Mouse (Mus musculus): ENCODE measurements around the gene Zc3h7a. TPM values are rescaled to one million over a fixed set of nuclear protein-coding genes. Genes with fewer than 3 reads are reported as not detected.
"Not testable (repeated sequence)": the region's sequence is repeated elsewhere in the genome, so short reads cannot be mapped to it uniquely, and the experiment has no call there.

Zc3h7a gene
- polyA plus RNA-seq, 1 experiment from 2014 or later: 83.0 TPM

DNA sequence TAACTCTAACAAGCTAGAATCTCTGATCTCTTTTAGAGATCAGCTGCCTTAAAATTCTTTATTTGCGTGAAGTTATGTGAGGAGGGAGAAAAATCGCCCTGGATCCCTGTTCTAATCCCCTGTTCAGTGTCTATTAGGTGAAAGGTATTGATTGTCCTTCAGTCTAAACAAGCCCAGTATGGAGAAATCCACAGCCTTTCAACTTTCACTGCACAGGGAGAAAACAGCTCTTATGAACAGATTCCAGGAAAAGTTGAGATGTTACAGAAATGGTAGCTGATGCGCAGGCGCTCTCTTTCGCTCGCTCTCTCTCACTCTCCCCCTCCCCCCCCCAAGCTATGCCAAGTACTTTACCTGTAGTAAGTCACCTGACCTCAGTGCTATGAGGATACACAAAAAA is 4.5 kb downstream of the Zc3h7a start:
- Histone ChIP-seq H3K36me3 (ENCODE audit: control insufficient read depth, insufficient read depth, low read length) (no peaks in the 10 kb centered on the region), H3K9me3 (ENCODE audit: control insufficient read depth, low read length) (no peaks in the 10 kb centered on the region), H3K27ac (replicated peaks; ENCODE audit: low read depth, low read length) (no peak overlapping the region), H3K4me1 (ENCODE audit: control insufficient read depth, insufficient read depth, low read length) (no peaks in the 10 kb centered on the region; the same call in 1 of the 2 replicates), H3K4me3 (ENCODE audit: low read depth, low read length) (no peak overlapping the region), H3K27me3 (ENCODE audit: control insufficient read depth, insufficient read depth, low read length) (no peaks in the 10 kb centered on the region), H3K4me2 (ENCODE audit: low read depth, severe bottlenecking) (no peak overlapping the region), H3K9ac (ENCODE audit: low read length) (no peak overlapping the region)
- 88% methylated on average over 6 of the region's 6 CpGs for WGBS
- ATAC-seq (ENCODE audit: insufficient number of reproducible peaks, low FRiP score, low TSS enrichment, low read depth): no peak
- DNase-seq (ENCODE audit: low spot score): no peak

DNA sequence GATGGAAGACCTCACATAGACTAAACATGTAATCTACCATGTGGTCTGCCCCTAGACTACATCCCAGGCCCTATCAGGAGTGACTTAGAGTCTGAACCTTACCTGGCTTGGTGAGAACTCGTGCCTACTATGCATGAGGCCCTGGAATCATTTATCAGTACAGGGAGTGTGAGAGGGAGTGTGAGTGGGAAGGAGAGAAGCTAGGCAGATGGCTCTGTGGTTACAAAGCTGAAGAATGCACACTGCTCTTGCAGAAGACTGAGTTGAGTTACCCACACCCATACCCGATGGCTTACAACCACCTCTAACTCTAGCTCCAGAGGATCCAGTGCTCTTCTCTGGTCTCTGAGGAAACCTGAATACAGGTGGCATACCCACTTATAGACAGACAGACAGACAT is 9.8 kb downstream of the Zc3h7a start:
- Histone ChIP-seq H3K4me2 (ENCODE audit: low read depth, severe bottlenecking) (no peak overlapping the region), H3K9ac (ENCODE audit: low read length) (no peak overlapping the region), H3K27me3 (ENCODE audit: control insufficient read depth, insufficient read depth, low read length) (no peaks in the 10 kb centered on the region), H3K4me1 (ENCODE audit: control insufficient read depth, insufficient read depth, low read length) (no peaks in the 10 kb centered on the region), H3K27ac (replicated peaks; ENCODE audit: low read depth, low read length) (no peak overlapping the region), H3K36me3 (ENCODE audit: control insufficient read depth, insufficient read depth, low read length) (no peaks in the 10 kb centered on the region), H3K4me3 (ENCODE audit: low read depth, low read length) (no peak overlapping the region), H3K9me3 (ENCODE audit: control insufficient read depth, low read length) (no peaks in the 10 kb centered on the region)
- WGBS: 82% methylated on average over 2 of the region's 2 CpGs
- ATAC-seq (ENCODE audit: insufficient number of reproducible peaks, low FRiP score, low TSS enrichment, low read depth): no peak
- DNase-seq (ENCODE audit: low spot score): no peak

DNA sequence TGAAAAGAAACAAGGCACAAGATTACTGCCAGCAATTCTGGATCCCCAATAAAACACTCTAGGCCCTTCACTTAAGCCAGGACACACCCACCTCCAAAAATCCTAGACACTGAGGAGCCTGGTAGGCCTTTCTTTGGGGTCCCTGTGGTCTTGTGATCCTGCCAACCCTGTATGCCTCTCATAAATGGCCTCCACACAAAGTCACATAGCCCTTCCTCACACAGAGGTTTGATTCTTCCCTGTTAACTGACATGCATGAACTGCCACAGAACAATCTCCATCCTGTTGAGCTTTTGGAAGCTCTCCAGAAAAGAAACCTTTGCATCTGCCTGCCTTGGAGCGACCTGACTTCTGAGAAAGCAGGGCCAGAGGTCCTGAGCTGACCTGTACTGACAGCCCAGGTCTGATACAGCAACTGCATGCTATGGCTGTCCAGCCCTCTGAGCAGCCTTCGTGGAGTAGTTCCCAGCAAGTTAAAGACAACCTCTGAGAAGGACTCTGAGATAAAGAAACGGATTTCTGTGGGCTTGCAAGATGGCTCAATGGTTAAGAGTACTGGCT is 11.4 kb downstream of the Zc3h7a start:
- WGBS: 77% methylated on average over 3 of the region's 3 CpGs
- H3K9ac ChIP-seq (ENCODE audit: low read length): no peak overlapping the region
- H3K27me3 ChIP-seq (ENCODE audit: control insufficient read depth, insufficient read depth, low read length): no peaks in the 10 kb centered on the region
- DNase-seq (ENCODE audit: low spot score) (no peak), ATAC-seq (ENCODE audit: insufficient number of reproducible peaks, low FRiP score, low TSS enrichment, low read depth) (no peak)
- H3K4me2 ChIP-seq (ENCODE audit: low read depth, severe bottlenecking): no peak overlapping the region
- H3K36me3 ChIP-seq (ENCODE audit: control insufficient read depth, insufficient read depth, low read length): no peaks in the 10 kb centered on the region
- H3K9me3 ChIP-seq (ENCODE audit: control insufficient read depth, low read length): no peaks in the 10 kb centered on the region
- no peak overlapping the region for H3K27ac ChIP-seq (replicated peaks; ENCODE audit: low read depth, low read length)
- H3K4me1 ChIP-seq (ENCODE audit: control insufficient read depth, insufficient read depth, low read length): no peaks in the 10 kb centered on the region
- H3K4me3 ChIP-seq (ENCODE audit: low read depth, low read length): no peak overlapping the region

DNA sequence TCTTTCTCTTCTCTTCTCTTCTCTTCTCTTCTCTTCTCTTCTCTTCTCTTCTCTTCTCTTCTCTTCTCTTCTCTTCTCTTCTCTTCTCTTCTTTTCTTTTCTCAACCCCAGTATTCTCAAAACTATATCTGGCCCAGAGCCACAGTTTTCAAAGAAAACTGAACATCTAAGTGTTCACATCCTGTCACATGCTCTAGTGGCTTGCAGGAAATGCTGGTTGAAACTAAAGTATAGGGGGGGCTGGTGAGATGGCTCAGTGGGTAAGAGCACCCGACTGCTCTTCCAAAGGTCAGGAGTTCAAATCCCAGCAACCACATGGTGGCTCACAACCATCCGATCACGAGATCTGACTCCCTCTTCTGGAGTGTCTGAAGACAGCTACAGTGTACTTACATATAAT is 18.5 kb downstream of the Zc3h7a start:
- ATAC-seq (ENCODE audit: insufficient number of reproducible peaks, low FRiP score, low TSS enrichment, low read depth); H3K4me3 ChIP-seq (ENCODE audit: low read depth, low read length); H3K27me3 ChIP-seq (ENCODE audit: control insufficient read depth, insufficient read depth, low read length); H3K4me1 ChIP-seq (ENCODE audit: control insufficient read depth, insufficient read depth, low read length); H3K27ac ChIP-seq (replicated peaks; ENCODE audit: low read depth, low read length); H3K9ac ChIP-seq (ENCODE audit: low read length); DNase-seq (ENCODE audit: low spot score); H3K9me3 ChIP-seq (ENCODE audit: control insufficient read depth, low read length); H3K4me2 ChIP-seq (ENCODE audit: low read depth, severe bottlenecking): not testable (repeated sequence)
- WGBS: 68% methylated on average over 1 of the region's 3 CpGs
- peaks cover 12% of the 10 kb centered on the region; the same call in 1 of the 2 replicates for H3K36me3 ChIP-seq (ENCODE audit: control insufficient read depth, insufficient read depth, low read length)

DNA sequence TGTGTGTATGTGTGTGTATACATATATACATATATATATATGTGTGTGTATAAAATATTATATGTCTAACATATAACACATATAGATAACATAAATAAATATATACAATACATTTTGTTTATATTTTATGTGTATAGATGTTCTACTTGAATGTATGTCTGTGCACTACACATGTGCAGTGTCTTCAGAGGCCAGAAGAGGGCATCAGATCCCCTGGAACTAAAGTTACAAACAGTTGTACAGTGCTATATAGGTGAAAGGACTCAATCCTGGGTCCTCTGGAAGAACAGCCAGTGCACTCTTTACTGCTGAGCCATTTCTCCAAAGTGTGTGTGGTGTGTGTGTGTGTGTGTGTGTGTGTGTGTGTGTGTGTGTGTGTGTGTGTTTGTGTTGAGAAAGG is 21.7 kb downstream of the Zc3h7a start:
- Histone ChIP-seq H3K9ac (ENCODE audit: low read length) (no peak overlapping the region), H3K4me3 (ENCODE audit: low read depth, low read length) (no peak overlapping the region), H3K27ac (replicated peaks; ENCODE audit: low read depth, low read length) (no peak overlapping the region), H3K27me3 (ENCODE audit: control insufficient read depth, insufficient read depth, low read length) (no peaks in the 10 kb centered on the region), H3K4me1 (ENCODE audit: control insufficient read depth, insufficient read depth, low read length) (no peaks in the 10 kb centered on the region), H3K4me2 (ENCODE audit: low read depth, severe bottlenecking) (no peak overlapping the region), H3K36me3 (ENCODE audit: control insufficient read depth, insufficient read depth, low read length) (peaks cover 13% of the 10 kb centered on the region; the same call in 1 of the 2 replicates), H3K9me3 (ENCODE audit: control insufficient read depth, low read length) (no peaks in the 10 kb centered on the region)
- ATAC-seq (ENCODE audit: insufficient number of reproducible peaks, low FRiP score, low TSS enrichment, low read depth): no peak
- DNase-seq (ENCODE audit: low spot score): no peak

DNA sequence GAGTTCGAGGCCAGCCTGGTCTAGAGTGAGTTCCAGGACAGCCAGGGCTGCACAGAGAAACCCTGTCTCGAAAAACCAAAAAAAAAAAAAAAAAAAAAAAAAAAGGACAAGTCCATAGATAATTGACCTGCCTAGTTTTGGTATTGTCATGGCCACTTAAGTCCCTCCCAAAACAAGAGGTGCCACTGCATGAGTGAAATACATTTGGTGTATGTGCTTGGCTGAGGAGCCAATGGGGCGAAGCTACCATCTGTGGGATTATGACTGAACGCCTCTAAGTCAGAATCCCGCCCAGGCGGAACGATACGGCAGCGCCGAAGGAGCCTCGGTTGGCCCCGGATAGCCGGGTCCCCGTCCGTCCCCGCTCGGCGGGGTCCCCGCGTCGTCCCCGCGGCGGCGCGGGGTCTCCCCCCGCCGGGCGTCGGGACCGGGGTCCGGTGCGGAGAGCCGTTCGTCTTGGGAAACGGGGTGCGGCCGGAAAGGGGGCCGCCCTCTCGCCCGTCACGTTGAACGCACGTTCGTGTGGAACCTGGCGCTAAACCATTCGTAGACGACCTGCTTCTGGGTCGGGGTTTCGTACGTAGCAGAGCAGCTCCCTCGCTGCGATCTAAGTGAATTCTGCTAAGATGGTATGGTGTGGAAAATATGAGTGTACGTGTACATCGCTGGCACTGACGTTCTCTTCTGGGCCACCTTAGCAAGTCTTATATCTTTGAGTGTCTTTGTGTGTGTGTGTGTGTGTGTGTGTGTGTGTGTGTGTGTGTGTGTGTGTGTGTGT is 32.3 kb downstream of the Zc3h7a start:
- H3K4me3 ChIP-seq (ENCODE audit: low read depth, low read length); H3K27ac ChIP-seq (replicated peaks; ENCODE audit: low read depth, low read length); H3K36me3 ChIP-seq (ENCODE audit: control insufficient read depth, insufficient read depth, low read length); H3K9ac ChIP-seq (ENCODE audit: low read length); H3K9me3 ChIP-seq (ENCODE audit: control insufficient read depth, low read length); H3K4me2 ChIP-seq (ENCODE audit: low read depth, severe bottlenecking); ATAC-seq (ENCODE audit: insufficient number of reproducible peaks, low FRiP score, low TSS enrichment, low read depth); H3K27me3 ChIP-seq (ENCODE audit: control insufficient read depth, insufficient read depth, low read length); H3K4me1 ChIP-seq (ENCODE audit: control insufficient read depth, insufficient read depth, low read length): not testable (repeated sequence)
- peak; percentile 48 for DNase-seq (ENCODE audit: low spot score)
- 17% methylated on average over 54 of the region's 56 CpGs for WGBS

DNA sequence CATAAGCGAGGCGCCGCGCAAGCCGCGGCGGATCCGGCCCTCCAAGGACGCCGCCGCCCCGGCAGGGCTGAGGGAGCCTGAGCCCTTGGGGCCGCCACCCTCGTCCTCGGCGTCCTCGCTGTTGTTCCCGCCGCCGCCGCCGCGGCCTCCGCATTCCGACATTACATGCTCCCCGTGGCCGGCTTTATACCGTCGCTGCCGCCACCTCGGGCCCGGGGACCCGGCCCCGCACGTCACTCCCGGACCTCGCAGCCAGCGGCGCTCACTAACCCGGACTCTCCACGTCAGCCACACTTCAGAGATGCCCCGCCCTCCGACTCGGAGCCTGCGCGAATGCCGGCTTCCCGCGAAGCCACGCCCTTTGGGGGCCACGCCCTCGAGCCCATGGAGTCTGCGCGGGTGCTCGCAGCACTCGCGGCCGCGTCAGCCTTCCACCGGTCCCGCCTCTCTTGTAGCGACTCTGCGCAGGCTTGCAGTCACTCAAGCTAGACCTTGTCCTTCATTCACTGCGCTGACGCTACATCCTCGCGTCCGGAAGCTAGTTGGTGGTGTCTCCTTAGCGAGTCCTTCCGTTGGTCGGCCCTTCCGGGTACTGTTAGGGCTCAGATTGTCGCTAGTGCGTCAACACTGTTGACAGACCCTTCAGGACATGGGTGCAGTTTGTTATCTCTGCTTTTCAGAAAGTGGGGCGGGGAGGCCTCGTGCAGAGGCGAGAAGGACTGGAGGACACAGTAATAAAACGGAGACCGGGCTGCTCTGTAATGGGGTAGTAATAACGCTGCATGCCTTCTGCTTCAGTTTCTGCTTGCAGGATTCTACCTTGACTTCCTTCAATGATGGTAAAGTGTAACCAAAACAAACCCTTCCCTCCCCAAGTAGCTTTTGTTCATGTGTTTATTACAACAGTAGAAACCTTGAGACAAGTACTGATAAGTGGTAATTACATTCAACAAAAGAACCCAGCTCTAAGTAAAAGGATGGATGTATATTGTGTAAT is 41.5 kb downstream of the Zc3h7a start, which contains the start of gene Txndc11:
Txndc11 (minus strand) TSS at position 303 of the 997 bp plus-strand sequence.
- peak within 1 kb of the TSS; percentile 89 for H3K9ac ChIP-seq (ENCODE audit: low read length)
- WGBS: under 1% methylated on average over 72 of the region's 80 CpGs
- ATAC-seq (ENCODE audit: insufficient number of reproducible peaks, low FRiP score, low TSS enrichment, low read depth): peak; percentile 98

More for the DNA sequence above, 41.5 kb downstream of the Zc3h7a start, which contains the start of gene Txndc11:
- no peaks in the 10 kb centered on the region for H3K9me3 ChIP-seq (ENCODE audit: control insufficient read depth, low read length)
- peak; percentile 99 for DNase-seq (ENCODE audit: low spot score)
- H3K27ac ChIP-seq (replicated peaks; ENCODE audit: low read depth, low read length): peak within 1 kb of the TSS; percentile 71; the same call in 1 of the 2 replicates
- H3K4me2 ChIP-seq (ENCODE audit: low read depth, severe bottlenecking): peak within 1 kb of the TSS; percentile 75
- 0 out of 2 replicates have a peak, but pooled peaks cover 2% of the 10 kb centered on the region for H3K36me3 ChIP-seq (ENCODE audit: control insufficient read depth, insufficient read depth, low read length)
- peaks cover 5% of the 10 kb centered on the region for H3K4me1 ChIP-seq (ENCODE audit: control insufficient read depth, insufficient read depth, low read length)
- no peaks in the 10 kb centered on the region for H3K27me3 ChIP-seq (ENCODE audit: control insufficient read depth, insufficient read depth, low read length)
- H3K4me3 ChIP-seq (ENCODE audit: low read depth, low read length): peak within 1 kb of the TSS; percentile 87
